Mouse (Mus musculus) lung, postnatal 25 days (tissue): ENCODE data around the gene Lhfpl2.
"Not testable (repeated sequence)": the region's sequence is repeated elsewhere in the genome, so short reads cannot be mapped to it uniquely, and the experiment has no call there.

Experiments
- DNase-seq: peaks from one replicate; pipeline ENCODE4 v3.0.0; 2022; ENCODE audit warnings: low spot score

The Lhfpl2 gene

GRCm38 (mm10) chr13:94057563-94058560, at the start of gene Lhfpl2:
Gene Lhfpl2 (plus strand): TSS chr13:94057796.
- DNase-seq = peak; percentile 31

GRCm38 (mm10) chr13:94011996-94012575, 45.5 kb upstream of the Lhfpl2 start:
- no peak for DNase-seq

GRCm38 (mm10) chr13:94013986-94014385, 43.6 kb upstream of the Lhfpl2 start:
- no peak for DNase-seq

GRCm38 (mm10) chr13:94024575-94024974, 33.0 kb upstream of the Lhfpl2 start:
- not testable (repeated sequence) for DNase-seq

- DNase-seq = no peak
Observed at GRCm38 (mm10) chr13:94029147-94029546, 28.4 kb upstream of the Lhfpl2 start.

GRCm38 (mm10) chr13:94030551-94030950, 27.0 kb upstream of the Lhfpl2 start:
- no peak for DNase-seq

- DNase-seq = peak; percentile 24
Observed at GRCm38 (mm10) chr13:94037313-94038051, 20.1 kb upstream of the Lhfpl2 start.

GRCm38 (mm10) chr13:94038052-94038340, 19.6 kb upstream of the Lhfpl2 start:
- no peak for DNase-seq

- peak; percentile 48 for DNase-seq
Observed at GRCm38 (mm10) chr13:94050036-94050435, 7.6 kb upstream of the Lhfpl2 start.

GRCm38 (mm10) chr13:94050782-94051181, 6.8 kb upstream of the Lhfpl2 start:
- no peak for DNase-seq

- no peak for DNase-seq
Observed at GRCm38 (mm10) chr13:94057036-94057562, 497 bp upstream of the Lhfpl2 start.

GRCm38 (mm10) chr13:94058642-94059222, 1.1 kb downstream of the Lhfpl2 start:
- no peak for DNase-seq

GRCm38 (mm10) chr13:94059373-94059772, 1.8 kb downstream of the Lhfpl2 start:
- no peak for DNase-seq

- DNase-seq = peak; percentile 23
Observed at GRCm38 (mm10) chr13:94059778-94060177, 2.2 kb downstream of the Lhfpl2 start.

GRCm38 (mm10) chr13:94060461-94060860, 2.9 kb downstream of the Lhfpl2 start:
- no peak for DNase-seq

GRCm38 (mm10) chr13:94061256-94061877, 3.8 kb downstream of the Lhfpl2 start:
- no peak for DNase-seq

- no peak for DNase-seq
Observed at GRCm38 (mm10) chr13:94062349-94063111, 4.9 kb downstream of the Lhfpl2 start.

GRCm38 (mm10) chr13:94063156-94063555, 5.6 kb downstream of the Lhfpl2 start:
- DNase-seq = peak; percentile 14

- DNase-seq = peak; percentile 67
Observed at GRCm38 (mm10) chr13:94064571-94064970, 7.0 kb downstream of the Lhfpl2 start.

- DNase-seq = no peak
Observed at GRCm38 (mm10) chr13:94065276-94066050, 7.9 kb downstream of the Lhfpl2 start.
